11 mouse cellular contexts compared by ENCODE assay signal in the genomic region with DNA sequence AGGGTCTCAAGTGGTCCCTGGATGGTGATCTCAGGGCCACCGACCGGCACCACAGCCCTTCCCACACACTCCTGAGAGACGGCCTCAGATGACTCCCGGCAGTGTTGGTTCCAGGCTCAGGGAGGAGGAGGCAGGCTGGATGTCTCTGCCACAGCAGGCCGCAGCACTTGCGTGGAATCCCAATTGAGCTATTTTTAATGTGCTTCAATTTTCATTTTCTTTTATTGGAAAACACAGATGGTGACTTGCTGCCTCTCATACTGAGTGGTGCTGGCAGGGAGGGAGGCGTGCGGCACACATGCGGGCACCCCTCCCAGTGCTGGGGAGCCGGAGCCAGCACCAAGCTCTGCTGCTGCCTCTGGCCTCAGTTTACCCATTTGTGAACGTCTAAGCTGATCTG. TPM values are rescaled to one million over a fixed set of nuclear protein-coding genes. Genes with fewer than 3 reads are reported as not detected.
DNase-seq lines count a peak whose midpoint lies in the region; ATAC-seq lines count a peak whose summit lies in the region.
"Had no signal": no experiment of that assay in that cellular context is flagged by ENCODE, and none has a peak within 500 bp of the region (broad histone marks: within the 10 kb centered on the region; RNA-seq: fewer than 3 reads in every experiment).

No protein-coding gene starts in this region.

- H3K36me3 ChIP-seq in midbrain, embryonic 14.5 days (ENCODE audit: control insufficient read depth, insufficient read depth, low read length) = no peaks in the 10 kb centered on the region; the same call in 1 of the 2 replicates
- no peaks in the 10 kb centered on the region for H3K36me3 ChIP-seq in kidney, embryonic 14.5 days (ENCODE audit: control insufficient read depth, insufficient read depth, low read length)
- H3K36me3 ChIP-seq: intestine, embryonic 15.5 days had no signal

- H3K27ac ChIP-seq in midbrain, embryonic 14.5 days (replicated peaks; ENCODE audit: low read depth, low read length) = peak overlapping the region; percentile 32; the same call in 1 of the 2 replicates
- no peak overlapping the region for H3K27ac ChIP-seq in kidney, embryonic 14.5 days (ENCODE audit: low read depth, low read length)
- H3K27ac ChIP-seq: intestine, embryonic 15.5 days; liver, embryonic 14.5 days had no signal

- peak; percentile 41 for DNase-seq in cerebellum, adult 11 months
- DNase-seq in cerebellum, postnatal 25 days = peak; percentile 59 to 71
- DNase-seq in layer of hippocampus, adult 18-20 months (ENCODE audit: low spot score in 2 of 2) = peak; percentile 69 to 87
- no peak for DNase-seq in midbrain, embryonic 14.5 days
- no peak for DNase-seq in thymus, postnatal 14 days
- DNase-seq in urinary bladder, postnatal 36 days (ENCODE audit: low spot score in 2 of 2) = no peak
- no peak for DNase-seq in kidney, postnatal 14 days
- DNase-seq: gastrocnemius, postnatal 25 days had no signal

- no peak for ATAC-seq in midbrain, embryonic 14.5 days (ENCODE audit: low FRiP score, low TSS enrichment)
- ATAC-seq in kidney, embryonic 14.5 days (ENCODE audit: low FRiP score, low TSS enrichment) = no peak
- ATAC-seq: intestine, embryonic 15.5 days had no signal

- H3K4me3 ChIP-seq in midbrain, embryonic 14.5 days (replicated peaks; ENCODE audit: low read depth, low read length) = no peak overlapping the region
- no peak overlapping the region for H3K4me3 ChIP-seq in kidney, embryonic 14.5 days (ENCODE audit: low read length)
- H3K4me3 ChIP-seq: intestine, embryonic 15.5 days had no signal

- WGBS in midbrain, embryonic 14.5 days = 78% methylated on average over 11 of the region's 11 CpGs
- 77% methylated on average over 11 of the region's 11 CpGs for WGBS in kidney, embryonic 14.5 days

- H3K9ac ChIP-seq in midbrain, embryonic 14.5 days (replicated peaks; ENCODE audit: low read length) = no peak overlapping the region; the same call in 1 of the 2 replicates
- H3K9ac ChIP-seq in kidney, embryonic 14.5 days (ENCODE audit: low read depth, low read length) = no peak overlapping the region
- H3K9ac ChIP-seq: intestine, embryonic 15.5 days; liver, embryonic 14.5 days had no signal

- no peaks in the 10 kb centered on the region for H3K27me3 ChIP-seq in midbrain, embryonic 14.5 days (ENCODE audit: control insufficient read depth, insufficient read depth, low read length)
- H3K27me3 ChIP-seq in kidney, embryonic 14.5 days (ENCODE audit: control insufficient read depth, insufficient read depth, low read length) = 0 out of 2 replicates have a peak, but pooled peaks cover 2% of the 10 kb centered on the region
- H3K27me3 ChIP-seq: intestine, embryonic 15.5 days had no signal

- H3K4me2 ChIP-seq in midbrain, embryonic 14.5 days (ENCODE audit: low read length) = no peak overlapping the region
- no peak overlapping the region for H3K4me2 ChIP-seq in kidney, embryonic 14.5 days (replicated peaks; ENCODE audit: low read depth, low read length)
- H3K4me2 ChIP-seq: intestine, embryonic 15.5 days had no signal

- H3K4me1 ChIP-seq in midbrain, embryonic 14.5 days (ENCODE audit: control insufficient read depth, insufficient read depth, low read length) = peaks cover 7% of the 10 kb centered on the region
- H3K4me1 ChIP-seq in kidney, embryonic 14.5 days (ENCODE audit: control insufficient read depth, insufficient read depth, low read length) = peaks cover 20% of the 10 kb centered on the region

- H3K9me3 ChIP-seq in midbrain, embryonic 14.5 days (ENCODE audit: control insufficient read depth, low read length) = no peaks in the 10 kb centered on the region
- no peaks in the 10 kb centered on the region for H3K9me3 ChIP-seq in kidney, embryonic 14.5 days (ENCODE audit: control insufficient read depth, low read length)
- H3K9me3 ChIP-seq: intestine, embryonic 15.5 days had no signal

RNA-seq across cellular contexts. Expression of gene Ephb2, which starts 42.5 kb away (rescaled TPM):
- total RNA-seq in layer of hippocampus, adult 18-20 months (2021) = 10 to 100 TPM; 21.2 to 21.3 TPM
- 27.6 and 32.8 TPM in 2 replicates for polyA plus RNA-seq in midbrain, embryonic 14.5 days (2014; fragmentation: Nextera tagmentation; extraction: Ambion mirVana)
- polyA plus RNA-seq in kidney, embryonic 14.5 days (2014; fragmentation: Nextera tagmentation; extraction: Ambion mirVana) = 6.4 and 9.1 TPM in 2 replicates

Comparison
In these comparisons a context has a peak if more than half of its experiments do, and no peak if none do; other contexts are left out.
1. DNase-seq: peak in cerebellum, adult 11 months (single experiment), cerebellum, postnatal 25 days (2 of 2) and layer of hippocampus, adult 18-20 months (2 of 2); none in midbrain, embryonic 14.5 days (single experiment), thymus, postnatal 14 days (single experiment), urinary bladder, postnatal 36 days (0 of 2) and kidney, postnatal 14 days (single experiment).